Mouse (Mus musculus) spleen, adult 18-20 months (tissue): ENCODE data around the gene Tradd.
"Not testable (repeated sequence)": the region's sequence is repeated elsewhere in the genome, so short reads cannot be mapped to it uniquely, and the experiment has no call there.

Source experiments
- DNase-seq, 2 experiments: peaks; one replicate each; pipeline ENCODE4 v3.0.0; 2022; ENCODE audit warnings: mixed read lengths in 2 of 2

Gene Tradd

GRCm38 (mm10) chr8:105235206-105235605 lies 29.2 kb downstream of the Tradd start:
- DNase-seq, result no peak

DNA sequence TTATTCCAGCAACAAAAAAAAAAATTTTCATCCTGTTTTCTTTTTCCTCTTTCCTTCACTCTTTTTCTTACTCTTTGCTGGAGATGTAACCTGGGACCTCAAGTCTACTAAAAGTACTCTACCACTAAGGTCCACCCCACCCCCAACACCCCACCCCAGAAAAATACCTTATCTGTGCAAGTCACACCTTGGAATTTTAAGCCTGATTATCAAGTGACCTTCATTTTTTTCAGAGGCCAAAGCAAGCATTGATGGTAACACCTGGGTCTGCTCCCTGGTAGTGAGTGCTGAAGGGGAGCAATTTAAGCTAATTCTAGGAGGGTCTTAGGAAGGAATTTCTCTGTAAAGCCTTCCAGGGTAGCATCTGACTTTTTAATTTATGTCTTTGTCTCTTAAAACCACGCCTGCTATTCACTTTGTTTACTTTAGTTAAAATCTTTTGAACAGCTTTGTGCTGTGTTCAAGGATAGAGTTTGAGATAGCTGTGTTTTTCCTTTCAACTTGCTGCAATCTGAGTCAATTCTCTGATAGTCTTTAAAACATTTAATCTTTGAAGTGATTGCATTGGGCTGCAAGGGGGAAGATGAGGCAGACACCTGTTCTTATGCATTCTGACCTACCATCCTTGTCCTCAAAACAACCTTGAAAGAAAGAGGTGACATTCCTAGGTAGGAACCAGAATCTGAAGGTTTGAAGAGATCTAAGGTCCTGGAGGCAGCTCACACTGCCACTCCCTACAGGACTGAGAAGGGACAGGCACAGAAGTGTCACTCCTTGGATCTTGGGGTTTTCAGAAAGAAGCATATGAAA lies 31.1 kb downstream of the Tradd start:
- no peak for DNase-seq

GRCm38 (mm10) chr8:105232321-105232693 lies 32.1 kb downstream of the Tradd start:
- DNase-seq, result not testable (repeated sequence)

DNA sequence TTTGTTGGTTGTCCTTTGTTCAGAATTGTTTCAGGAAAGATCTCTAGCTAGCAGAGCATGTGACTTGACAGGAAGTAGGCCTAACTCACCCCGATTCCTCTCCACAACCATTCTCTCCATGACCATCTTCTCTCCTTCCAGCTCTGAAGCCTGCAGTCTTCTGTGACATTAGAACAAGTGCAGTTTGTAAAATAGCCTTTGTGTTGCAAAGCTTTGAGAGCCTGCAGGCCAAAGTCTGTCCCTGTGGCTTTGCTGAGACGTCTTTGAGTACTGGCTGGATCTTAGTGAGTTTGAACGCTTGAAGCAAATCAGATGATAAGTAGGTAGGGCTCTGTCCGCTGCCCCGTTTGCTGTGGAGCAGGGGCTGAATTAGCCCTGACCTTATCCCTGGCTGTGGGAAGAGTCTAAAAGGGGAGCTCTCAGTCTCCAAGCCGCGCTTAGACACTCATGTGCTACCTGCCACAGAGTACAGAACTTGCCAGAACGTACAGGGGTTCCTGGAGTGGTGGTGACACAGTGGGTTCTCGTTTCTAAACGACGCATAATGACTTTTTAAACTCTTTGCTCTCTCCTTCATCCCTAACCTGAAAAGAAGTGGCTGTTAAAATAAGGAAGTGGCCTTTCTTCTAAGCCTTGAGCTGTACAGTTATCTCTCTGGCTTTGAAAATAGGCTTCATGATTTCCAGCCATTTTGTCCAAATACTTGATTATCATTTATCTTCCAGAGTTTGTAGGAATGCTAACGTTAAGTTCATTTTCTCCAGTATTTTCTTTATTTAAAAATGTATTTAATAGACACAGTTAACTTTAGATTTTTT lies 32.7 kb downstream of the Tradd start:
- no peak for DNase-seq

GRCm38 (mm10) chr8:105225917-105226316 lies 38.5 kb downstream of the Tradd start:
- DNase-seq, result no peak

GRCm38 (mm10) chr8:105225272-105225593 lies 39.2 kb downstream of the Tradd start:
- DNase-seq, result no peak

DNA sequence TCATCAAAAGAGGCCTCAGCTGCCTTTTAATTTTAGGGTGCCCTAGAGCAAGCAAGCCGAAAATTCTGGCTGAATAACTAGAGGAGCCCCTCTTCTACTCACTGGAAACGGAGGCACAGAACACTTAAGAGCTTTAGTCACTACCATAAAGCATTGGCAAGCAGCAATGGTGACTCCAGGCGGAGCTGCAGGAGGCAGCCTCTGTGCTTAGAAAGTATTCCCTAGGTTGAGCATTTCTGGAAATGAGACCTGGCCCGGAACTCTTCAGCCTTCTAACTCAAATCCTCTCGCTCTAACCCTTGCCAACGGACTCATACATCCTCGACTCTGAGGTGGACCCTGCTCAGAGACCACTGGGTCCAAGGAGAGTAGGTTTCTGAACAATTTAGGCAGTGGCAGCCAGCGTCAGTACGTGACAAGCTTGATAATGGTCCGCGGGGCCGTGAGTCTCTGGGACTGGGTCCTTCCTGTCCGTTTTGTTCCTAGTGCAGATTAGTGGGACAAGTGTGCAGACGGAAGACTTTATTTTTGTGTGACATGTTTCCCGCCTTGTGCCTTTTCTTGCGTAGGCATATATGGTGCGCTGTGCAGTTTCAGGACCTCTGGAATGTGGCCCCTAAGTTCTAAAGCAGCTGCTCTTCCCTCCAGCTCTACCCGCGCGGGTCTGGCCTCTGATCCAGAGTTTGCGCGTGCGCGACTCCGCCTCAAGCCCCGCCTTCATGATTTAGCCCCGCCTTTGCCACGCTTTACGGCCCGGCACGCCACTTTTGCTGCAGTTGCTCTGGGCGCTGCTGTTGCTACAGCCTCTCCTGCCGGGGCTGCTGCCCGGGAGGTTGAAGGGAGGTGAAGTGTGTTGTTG lies 39.8 kb downstream of the Tradd start, which contains the start of gene D230025D16Rik:
TSS of gene D230025D16Rik (plus strand) at position 733 of the 859 bp plus-strand sequence.
- peak; percentile 89 to 96 for DNase-seq

- DNase-seq, result no peak
Measured at GRCm38 (mm10) chr8:105223850-105224249, 40.6 kb downstream of the Tradd start.

- DNase-seq, result peak in 1 of 2 experiments; percentile 2
Measured at GRCm38 (mm10) chr8:105217926-105218522, 46.4 kb downstream of the Tradd start.

GRCm38 (mm10) chr8:105214104-105214503 lies 50.3 kb downstream of the Tradd start:
- DNase-seq, result no peak

- no peak for DNase-seq
Measured at GRCm38 (mm10) chr8:105209153-105210110, 55.0 kb downstream of the Tradd start.
